Mouse (Mus musculus) adrenal gland, adult 18-20 months (tissue): ENCODE results near the gene Gatad2b. TPM values are rescaled to one million over a fixed set of nuclear protein-coding genes. Genes with fewer than 3 reads are reported as not detected.
"Not testable (repeated sequence)": the region's sequence is repeated elsewhere in the genome, so short reads cannot be mapped to it uniquely, and the experiment has no call there.

Source experiments
- DNase-seq, 2 experiments: peaks; one replicate each; pipeline ENCODE4 v3.0.0; 2021 to 2022; ENCODE audit warnings: low spot score in 2 of 2
- long read RNA-seq, 2 experiments: library from polyadenylated mRNA; stranded (forward); transcript quantifications; one replicate each; pipeline ENCODE4 v2.0.0; 2021
- total RNA-seq, 2 experiments: library from RNA; stranded (reverse); gene quantifications; 1 replicate in 1 of 2; 2 replicates in 1 of 2; pipeline ENCODE4 v1.2.3; 2021

Gene Gatad2b
- 10 to 100 TPM; 50.0 to 64.5 TPM for total RNA-seq
- long read RNA-seq, experiment 1, partial matches to known transcripts = 0 of 1 reads
- long read RNA-seq, experiment 1, other reads (novel, unspliced or antisense) = 1 of 1 reads
- long read RNA-seq, experiment 2, partial matches to known transcripts = 0 of 5 reads
- long read RNA-seq, experiment 2, other reads (novel, unspliced or antisense) = 5 of 5 reads

DNA sequence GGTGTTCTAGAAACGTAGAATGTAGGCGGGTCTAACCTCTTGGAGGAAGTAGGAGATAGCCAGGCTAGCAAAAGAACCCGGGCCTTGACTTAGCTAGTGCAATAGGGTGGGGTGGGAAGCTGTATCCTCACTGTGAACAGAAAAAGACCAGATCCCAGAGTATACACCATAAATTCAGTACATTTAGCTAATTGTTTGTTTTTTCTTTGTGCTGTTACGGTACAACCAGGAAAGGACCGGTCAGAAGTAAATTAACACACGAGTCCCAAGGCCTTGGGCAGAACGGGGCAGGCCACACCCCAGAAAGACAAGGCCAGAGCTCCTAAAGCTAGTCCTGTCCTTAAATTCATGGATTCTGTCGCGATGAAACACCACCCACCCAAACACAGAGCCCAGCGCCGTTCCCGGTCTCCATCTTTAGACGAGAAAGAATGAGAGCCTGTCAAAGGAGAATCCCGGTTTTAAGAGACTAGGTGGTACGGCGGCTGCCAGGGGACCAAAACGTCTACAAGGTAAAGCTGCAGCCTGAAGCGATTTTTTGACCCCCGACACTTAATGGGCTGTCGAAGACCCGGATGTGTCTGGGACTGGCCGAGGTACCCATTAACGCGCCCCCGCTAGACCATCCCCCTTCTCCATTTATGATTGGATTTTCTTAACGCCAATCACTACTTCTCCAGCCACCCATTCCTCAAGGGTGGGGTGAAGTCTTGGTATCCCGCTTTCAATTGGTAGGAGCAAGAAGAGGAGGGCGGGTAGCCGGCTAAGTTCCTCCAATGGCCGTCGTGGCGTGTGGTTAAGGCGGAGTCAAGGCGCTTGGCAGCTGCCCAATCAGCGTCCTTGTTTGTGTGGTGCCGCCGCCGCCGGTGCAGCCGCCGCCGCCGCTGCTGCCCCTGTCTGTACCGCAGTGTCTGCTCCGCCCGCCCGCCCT lies at the start of gene Gatad2b:
Gene Gatad2b (plus strand): TSS at position 834 of the 931 bp plus-strand sequence.
- peak; percentile 94 to 96 for DNase-seq

DNA sequence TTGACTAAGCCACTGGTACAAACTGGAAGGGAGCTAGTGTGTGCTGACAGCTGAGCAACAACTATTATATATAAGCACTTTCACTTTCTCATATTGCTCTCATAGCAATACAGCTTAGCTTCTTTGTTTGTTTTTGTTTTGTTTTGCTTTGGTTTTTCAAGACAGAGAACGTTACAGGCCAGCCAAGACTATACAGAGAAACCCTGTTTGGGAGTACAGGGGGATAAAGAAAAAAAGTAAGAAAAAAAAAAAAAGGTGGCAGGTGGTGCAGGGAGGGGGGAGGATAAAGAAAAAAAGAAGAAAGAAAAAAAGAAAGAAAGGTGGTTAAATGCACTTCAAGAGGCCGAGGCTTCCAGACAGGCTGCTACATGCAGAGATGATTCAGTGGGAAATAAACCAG lies 47.6 kb upstream of the Gatad2b start:
- DNase-seq = no peak

DNA sequence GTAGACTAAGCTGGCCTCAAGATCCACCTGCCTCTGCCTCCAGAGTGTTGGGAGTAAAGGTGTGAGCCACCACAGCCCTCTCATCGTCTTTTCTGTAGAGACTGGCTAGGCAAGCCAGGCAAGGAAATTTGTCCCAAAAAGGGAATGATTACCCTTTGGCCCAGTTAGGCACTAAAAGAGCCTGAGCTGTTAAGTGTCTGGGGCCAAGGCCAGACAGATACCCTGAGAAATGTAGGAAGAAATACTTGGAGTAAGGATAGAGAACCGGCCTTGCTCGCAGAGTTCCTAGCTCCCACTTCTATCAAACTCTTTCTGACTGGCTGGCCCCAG lies 45.4 kb upstream of the Gatad2b start:
- no peak for DNase-seq

DNA sequence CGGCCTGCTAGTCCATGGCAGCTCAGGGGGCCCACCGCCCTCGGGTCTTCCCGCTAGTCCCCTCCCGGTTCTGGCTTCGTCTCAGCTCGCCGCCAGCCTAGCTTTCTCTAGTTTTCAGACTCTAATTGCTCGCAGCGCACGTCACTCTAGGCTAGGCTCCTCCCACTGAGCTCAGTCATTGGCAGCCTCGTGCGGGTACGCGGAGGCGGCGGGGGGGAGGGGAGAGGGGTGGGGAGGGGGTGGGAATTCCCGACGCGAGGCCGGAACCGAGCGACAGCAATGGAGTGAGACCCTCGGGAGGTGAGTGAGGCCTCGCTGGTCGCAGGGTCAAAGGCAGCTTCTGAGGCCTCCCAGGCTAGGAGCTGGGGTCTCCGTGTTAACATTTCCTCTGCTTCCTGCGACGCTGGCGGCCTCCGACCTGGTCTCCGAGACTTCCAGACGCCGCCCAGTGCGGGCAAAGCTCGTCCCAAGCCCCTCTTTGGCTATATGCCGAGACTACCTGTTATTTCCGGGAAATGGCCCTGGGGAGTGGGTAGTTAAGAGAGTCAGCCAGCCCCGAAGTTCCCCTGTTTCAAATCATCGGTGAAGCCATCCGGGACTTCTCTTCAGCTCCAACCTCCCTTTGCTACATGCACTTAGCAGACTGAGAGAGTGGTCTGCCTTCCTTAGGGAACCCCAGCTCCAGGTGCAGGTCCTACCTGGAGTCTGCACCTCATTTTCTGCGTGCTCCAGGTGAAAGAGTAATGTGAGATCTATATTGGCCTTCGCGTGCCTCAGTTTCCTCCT lies 44.8 kb upstream of the Gatad2b start, which contains the start of gene Slc39a1:
Gene Slc39a1 (plus strand): TSS at position 213 of the 786 bp plus-strand sequence.
- DNase-seq = peak; percentile 83 to 85

DNA sequence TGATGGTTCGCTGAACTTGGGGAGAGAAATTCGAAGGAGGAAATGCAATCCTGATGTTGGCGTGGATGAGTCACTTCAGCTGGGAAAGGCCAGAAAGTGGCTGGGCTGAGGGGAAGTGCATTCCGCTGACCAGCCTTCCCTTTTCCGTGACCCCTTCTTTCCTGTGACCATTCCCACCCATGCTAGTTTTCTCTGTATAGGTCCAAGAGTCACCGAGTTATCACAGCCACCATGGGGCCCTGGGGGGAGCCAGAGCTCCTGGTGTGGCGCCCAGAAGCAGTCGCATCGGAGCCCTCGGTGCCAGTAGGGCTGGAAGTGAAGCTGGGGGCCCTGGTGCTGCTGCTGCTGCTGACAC lies 44.3 kb upstream of the Gatad2b start:
- peak; percentile 43 to 60 for DNase-seq

DNA sequence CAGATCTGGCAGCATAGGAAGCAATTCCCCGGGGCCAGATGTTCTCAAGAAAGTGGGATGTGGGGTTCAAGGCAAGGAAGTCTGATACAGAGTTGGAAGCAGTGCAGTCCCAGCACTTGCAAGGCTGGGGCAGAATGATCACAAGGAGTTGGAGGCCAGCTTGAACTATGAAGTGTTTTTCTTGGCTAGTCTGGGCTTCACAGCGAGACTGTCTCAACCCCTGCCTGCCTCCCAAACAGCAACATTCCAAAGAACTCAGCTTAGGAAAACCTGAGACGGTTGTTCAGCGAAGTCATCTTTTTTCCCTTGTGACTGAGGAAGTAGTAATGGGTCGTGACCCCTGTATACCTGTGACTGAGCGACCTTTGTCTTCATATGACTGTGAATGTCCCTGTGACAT lies 42.2 kb upstream of the Gatad2b start:
- no peak for DNase-seq

DNA sequence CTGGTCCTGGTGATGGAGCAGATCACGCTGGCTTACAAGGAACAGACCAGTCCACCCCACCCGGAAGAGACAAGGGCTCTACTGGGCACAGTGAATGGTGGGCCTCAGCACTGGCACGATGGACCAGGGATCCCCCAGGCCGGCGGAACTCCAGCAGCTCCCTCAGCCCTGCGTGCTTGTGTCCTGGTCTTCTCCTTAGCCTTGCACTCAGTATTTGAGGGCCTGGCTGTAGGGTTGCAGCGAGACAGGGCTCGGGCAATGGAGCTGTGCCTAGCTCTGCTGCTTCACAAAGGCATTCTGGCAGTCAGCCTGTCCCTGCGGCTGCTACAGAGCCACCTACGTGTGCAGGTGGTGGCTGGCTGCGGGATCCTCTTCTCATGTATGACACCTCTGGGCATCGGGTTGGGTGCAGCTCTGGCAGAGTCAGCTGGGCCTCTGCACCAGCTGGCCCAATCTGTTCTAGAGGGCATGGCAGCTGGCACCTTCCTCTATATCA lies 41.2 kb upstream of the Gatad2b start:
- DNase-seq = not testable (repeated sequence)

DNA sequence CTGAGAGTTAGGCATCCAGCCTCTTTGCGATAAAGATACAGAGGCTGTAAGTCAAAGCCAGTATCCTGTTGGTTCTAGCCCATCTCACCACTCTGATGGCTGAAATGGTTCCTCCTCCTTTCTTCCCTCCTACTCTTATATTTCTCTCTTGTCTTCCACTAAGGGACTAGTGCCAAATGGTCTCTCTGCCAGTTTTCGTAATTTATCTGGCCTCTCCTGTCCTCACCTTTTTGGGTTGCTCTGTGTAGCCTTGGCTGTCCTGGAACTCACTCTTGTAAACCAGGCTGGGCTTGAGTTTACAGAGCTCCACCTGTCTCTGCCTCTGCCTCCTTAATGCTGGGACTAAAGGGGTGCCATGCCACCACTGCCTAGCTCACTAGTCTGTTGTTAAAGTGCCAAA lies 40.3 kb upstream of the Gatad2b start:
- DNase-seq = not testable (repeated sequence)

DNA sequence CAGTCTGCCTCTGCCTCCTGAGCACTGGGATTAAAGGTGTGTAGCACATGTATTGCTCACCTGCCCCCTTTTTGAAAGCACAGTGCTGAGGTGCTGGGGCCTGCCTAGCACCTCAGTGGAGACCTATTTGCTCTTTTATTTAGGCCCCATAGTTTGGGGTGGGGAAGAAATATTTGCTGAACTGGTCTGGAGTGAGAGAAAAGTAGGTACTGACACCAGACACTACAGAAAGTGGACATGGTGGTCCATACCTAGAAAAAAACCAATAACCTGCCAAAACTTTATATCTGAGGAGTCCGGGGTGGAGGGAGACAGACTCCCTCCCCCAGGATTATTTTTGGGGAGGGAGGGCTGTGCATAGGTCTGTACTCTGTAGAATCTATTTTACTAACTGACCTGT lies 39.8 kb upstream of the Gatad2b start:
- DNase-seq = not testable (repeated sequence)

DNA sequence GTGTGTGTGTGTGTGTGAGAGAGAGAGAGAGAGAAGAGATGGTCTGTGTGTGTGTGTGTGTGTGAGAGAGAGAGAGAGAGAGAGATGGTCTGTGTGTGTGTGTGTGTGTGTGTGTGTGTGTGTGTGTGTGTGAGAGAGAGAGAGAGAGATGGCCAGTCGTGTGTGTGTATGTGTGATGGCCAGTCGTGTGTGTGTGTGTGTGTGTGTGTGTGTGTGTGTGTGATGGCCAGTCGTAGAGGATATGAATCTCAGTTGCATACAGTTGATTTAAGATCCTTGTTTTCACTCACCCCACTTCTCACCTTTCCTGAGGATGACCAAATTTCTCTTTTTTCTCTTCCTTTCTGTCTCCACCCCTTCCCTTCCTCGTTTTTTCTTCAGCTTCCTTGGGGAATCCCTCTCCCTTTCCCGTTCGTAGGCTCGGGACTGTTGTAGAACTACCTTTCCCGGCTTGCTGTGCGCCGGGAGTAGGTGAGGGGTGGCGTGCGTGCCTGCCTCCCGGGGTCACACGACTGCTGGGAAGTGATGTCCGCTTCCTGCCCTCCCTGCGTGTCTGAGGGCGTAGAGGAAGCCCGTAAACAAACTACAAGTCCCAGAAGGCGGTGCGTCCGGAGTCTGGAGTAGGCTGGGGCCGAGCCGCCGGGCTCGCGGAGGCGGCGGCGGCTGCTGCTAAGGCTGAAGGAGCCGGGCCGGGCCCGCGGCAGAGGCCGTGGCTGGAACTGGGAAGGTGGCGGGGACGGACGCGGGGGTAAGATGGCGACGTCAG lies 39.1 kb upstream of the Gatad2b start, which contains the start of gene Crtc2:
Gene Crtc2 (plus strand): TSS at position 511 of the 766 bp plus-strand sequence.
- DNase-seq = peak; percentile 80

DNA sequence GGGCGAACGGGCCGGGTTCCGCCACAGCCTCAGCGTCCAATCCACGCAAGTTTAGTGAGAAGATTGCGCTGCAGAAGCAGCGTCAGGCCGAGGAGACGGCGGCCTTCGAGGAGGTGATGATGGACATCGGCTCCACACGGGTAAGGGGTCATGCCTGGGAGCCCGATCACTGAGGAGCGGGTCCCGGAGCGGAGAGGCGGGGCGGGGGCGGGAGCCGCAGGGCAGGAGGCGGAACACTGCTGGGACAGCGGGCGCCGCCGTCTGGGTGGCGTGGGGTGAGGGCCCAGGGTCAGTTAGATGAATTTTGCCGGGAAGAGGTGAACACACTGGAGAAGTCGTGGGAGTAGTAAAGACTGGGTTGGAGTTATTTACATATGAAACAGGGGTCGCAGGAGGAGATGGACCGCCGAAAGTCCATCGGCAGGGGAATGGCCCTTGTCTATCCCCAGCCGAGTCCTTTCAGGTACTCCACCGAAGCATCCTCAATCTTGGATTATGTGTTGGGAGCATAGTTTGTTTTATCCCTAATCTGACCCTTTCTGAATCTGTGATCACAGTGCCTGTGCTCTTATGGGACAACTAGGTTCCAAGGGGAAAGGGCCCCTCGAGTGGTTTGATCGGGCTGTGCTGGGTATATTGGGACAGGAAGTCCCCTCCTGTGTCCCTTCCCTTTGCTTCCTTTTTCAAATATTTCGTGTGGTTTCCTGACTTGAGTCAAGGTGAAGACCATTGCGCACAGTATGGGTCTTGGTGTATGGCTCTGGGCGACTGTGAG lies 38.4 kb upstream of the Gatad2b start:
- no peak for DNase-seq

DNA sequence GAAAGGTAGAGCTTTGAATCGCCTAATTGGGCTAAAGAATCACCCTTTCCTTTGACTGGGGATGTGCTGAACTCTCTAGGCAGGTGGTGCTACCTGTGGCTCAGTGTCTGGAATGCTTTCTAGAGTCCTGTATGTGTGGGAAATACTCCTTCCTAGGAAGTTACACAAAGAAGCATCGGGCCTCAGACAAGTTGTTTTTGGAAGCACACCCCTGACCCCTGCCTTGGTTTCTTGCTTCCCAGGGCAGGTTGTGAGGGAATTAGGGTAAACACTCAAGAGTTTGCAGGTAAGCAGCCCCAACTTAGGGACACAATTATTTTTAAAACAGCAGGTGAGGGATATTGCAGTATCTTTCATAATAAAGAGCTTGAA lies 37.8 kb upstream of the Gatad2b start:
- DNase-seq = no peak

DNA sequence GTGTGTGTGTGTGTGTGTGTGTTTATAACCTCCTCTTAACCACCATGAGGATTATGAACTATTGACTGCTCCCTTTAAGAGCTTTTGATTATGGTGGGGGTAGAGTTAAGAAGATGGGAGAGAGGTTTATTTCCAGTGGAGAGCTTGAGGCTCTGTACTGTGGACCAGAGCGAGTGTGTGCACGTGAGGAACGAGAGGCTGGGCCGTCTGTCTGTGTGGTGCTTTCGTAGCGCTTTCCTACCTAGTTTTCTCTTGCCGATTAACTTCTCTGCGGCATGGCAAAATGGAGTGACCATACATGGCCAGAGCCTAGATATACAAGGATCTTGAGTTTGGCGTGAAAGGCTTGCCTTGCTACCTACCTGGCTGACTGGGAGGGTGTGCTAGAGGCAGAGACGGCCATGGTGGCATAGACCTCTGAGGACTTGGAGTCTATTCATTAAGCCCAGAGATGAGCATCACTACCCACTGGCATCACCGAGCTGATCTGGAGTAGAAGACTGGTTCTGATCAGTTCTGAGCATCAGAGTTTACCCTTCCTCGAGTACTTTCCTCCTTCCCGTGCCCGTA lies 37.1 kb upstream of the Gatad2b start:
- DNase-seq = no peak

DNA sequence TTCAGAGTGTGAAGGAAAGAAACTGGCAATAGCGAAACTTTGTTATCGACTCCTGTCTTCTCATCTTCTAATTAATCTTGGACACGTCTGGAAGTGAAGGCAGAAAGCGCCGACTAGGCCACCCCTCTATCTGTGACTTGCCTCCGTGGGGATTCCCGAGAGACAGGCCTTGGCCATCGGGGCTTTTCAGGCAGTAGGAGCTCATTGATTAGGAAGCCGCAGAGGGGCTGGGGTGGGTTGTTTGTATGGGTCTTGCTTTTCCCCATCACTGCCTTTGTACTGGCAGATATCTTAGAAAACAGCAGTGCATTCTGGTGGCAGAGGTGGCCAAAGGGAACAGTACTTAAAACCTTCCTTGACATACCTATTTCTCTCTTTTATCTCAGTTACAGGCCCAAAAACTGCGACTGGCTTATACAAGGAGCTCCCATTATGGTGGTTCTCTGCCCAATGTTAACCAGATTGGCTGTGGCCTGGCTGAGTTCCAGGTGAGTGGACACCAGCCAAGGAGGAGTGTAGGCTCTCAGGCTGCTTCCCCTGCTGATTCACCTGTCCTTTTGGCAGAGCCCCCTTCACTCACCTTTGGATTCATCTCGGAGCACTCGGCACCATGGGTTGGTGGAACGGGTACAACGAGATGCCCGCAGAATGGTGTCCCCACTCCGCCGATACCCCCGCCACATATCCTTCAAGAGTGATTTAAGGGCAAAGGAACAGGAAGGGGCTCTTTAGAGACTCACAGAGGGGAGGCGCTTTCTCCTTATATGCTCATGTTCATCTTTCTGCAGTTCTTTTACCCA lies 36.0 kb upstream of the Gatad2b start:
- no peak for DNase-seq

DNA sequence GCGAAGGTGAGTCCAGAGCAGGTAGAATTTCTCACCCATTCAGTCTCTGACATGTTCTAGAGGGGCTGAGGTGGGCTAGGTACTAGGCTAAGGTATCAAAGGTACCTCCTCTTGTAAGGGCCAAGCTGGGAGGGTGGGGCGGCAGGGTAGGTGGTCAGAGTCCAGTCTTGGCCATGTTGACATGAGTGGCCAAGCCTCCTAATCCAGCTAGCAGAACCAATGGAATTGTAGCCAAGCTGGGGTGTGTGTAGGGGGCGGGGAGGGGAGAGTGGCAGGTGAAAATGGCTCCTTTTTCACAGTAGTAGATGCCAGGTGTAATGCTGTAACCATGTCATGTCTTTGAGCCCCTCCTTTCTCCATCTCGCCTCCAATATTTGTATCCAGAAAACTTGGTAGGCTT lies 34.5 kb upstream of the Gatad2b start:
- no peak for DNase-seq

DNA sequence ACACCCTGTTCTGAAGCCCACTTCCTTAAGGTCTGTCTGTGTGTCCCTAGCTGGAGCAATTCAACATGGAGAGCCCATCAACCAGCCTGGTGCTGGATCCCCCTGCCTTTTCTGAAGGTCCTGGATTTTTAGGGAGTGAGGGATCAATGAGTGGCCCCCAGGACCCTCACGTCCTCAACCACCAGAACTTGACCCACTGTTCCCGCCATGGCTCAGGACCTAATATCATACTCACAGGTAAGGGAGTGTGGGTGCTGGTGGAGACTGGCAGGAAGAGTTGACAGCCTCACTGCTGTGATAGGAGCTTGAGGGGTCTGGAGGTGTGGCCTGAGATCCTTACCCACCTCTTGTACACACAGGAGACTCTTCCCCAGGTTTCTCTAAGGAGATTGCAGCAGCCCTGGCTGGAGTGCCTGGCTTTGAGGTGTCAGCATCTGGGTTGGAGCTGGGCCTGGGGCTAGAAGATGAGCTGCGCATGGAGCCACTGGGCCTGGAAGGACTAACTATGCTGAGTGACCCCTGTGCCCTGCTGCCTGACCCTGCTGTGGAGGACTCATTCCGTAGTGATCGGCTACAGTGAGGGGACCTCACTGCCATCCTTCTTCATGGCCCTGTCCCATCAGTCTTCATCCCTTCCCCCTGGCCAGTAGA lies 29.7 kb upstream of the Gatad2b start:
- DNase-seq = no peak

DNA sequence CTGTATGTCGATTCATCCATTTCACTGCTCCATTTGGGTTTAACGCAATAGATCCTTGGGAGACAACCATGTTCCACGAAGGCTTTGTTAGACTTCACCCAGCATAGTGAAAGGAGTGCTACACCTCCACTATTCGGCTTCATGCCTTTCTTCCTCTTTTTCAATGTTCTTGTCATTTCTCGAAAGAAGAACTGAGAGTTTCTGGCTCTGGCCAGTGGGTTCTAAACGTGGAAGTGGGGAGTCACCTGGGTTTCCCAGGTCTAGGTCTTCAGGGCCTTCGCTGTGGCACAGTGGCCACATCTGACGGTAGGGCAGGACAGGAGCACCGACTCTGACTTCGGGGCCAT lies 28.3 kb upstream of the Gatad2b start:
- DNase-seq = no peak
